Mouse (Mus musculus): Measurements from ENCODE around the gene Fbxw21. TPM values are rescaled to one million over a fixed set of nuclear protein-coding genes. Genes with fewer than 3 reads are reported as not detected.

Gene Fbxw21
- polyA plus RNA-seq, 1 experiment: not detected

DNA sequence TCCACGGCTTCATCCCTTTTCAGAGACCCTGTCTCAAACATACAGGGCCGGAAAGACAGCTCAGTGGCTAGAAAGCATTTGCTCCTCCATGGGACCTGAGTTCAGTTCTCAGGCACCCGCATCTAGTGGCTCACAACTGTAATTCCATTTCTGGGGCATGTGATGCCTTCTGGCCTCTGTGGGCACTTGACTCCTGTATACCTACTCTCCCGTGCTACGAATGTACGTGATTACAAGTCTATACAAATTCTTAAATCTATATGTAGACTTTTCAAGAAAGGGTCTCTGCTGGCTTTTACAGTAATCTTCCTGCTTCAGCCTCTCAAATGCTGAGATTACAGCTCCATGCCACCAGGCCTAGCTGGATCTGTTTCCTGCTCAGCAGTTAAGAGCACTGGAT lies 40.9 kb downstream of the Fbxw21 start:
- H3K4me2 ChIP-seq (ENCODE audit: low read depth): no peak overlapping the region

DNA sequence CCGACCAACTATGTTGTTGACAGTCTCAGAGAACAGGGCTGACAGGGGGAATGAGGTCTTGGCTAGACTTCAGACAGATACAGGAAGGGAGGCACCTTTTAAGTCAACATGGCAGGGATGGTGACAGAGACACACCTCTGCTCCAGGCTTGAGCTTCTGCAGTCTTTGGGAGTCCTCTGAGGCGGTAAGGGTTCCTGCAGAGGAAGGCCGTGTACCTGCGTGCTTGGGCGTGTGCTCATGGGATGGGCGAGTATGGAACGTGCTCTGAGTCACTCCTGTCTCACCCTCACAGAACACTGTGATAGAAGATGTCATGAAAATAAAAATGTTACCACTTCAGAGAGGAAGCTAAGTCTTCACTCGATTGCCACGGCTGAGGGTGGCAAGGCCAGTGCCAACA lies 42.3 kb downstream of the Fbxw21 start:
- no peak for TF ChIP-seq USF1 (IDR thresholded peaks at IDR 0.05; ENCODE audit: low read depth)
- TF ChIP-seq POLR2A (IDR thresholded peaks at IDR 0.05; ENCODE audit: insufficient read length, low read depth): no peak
- TF ChIP-seq TCF3 (IDR thresholded peaks at IDR 0.05; ENCODE audit: insufficient read length, low read depth): no peak
- no peak for TF ChIP-seq SRF (IDR thresholded peaks at IDR 0.05; ENCODE audit: control insufficient read depth, insufficient read length, low read depth)
- TF ChIP-seq POLR2AphosphoS2 (IDR thresholded peaks at IDR 0.05; ENCODE audit: insufficient read length, low read depth): no peak
- no peak for TF ChIP-seq MYOG (IDR thresholded peaks at IDR 0.05; ENCODE audit: control insufficient read depth in 1 of 3, insufficient read depth in 1 of 3, insufficient read length in 2 of 3, low read depth in 2 of 3)
- no peak for TF ChIP-seq MAX (IDR thresholded peaks at IDR 0.05; ENCODE audit: low read depth)
- TF ChIP-seq REST (IDR thresholded peaks at IDR 0.05; ENCODE audit: insufficient read depth, insufficient read length): no peak
- H3K4me2 ChIP-seq (ENCODE audit: low read depth): no peak overlapping the region
- peaks cover 2% of the 10 kb centered on the region for H3K36me3 ChIP-seq (ENCODE audit: control insufficient read depth, insufficient read depth)
- H3ac ChIP-seq (ENCODE audit: control insufficient read depth, insufficient read length): no peak overlapping the region
- H3K79me2 ChIP-seq (ENCODE audit: control insufficient read depth, insufficient read depth): no peaks in the 10 kb centered on the region
- H3K27me3 ChIP-seq (ENCODE audit: control insufficient read depth, insufficient read depth, insufficient read length): no peaks in the 10 kb centered on the region
- no peak overlapping the region for H3K4me3 ChIP-seq

More for the DNA sequence above, 40.9 kb downstream of the Fbxw21 start:
- Histone ChIP-seq H3ac (ENCODE audit: control insufficient read depth, insufficient read length) (no peak overlapping the region), H3K4me3 (no peak overlapping the region), H3K36me3 (ENCODE audit: control insufficient read depth, insufficient read depth) (no peaks in the 10 kb centered on the region), H3K27me3 (ENCODE audit: control insufficient read depth, insufficient read depth, insufficient read length) (no peaks in the 10 kb centered on the region), H3K79me2 (ENCODE audit: control insufficient read depth, insufficient read depth) (no peaks in the 10 kb centered on the region)
- TF ChIP-seq POLR2AphosphoS2 (IDR thresholded peaks at IDR 0.05; ENCODE audit: insufficient read length, low read depth) (no peak), POLR2A (IDR thresholded peaks at IDR 0.05; ENCODE audit: insufficient read length, low read depth) (no peak), SRF (IDR thresholded peaks at IDR 0.05; ENCODE audit: control insufficient read depth, insufficient read length, low read depth) (no peak), E2F4 (IDR thresholded peaks at IDR 0.05; ENCODE audit: insufficient read depth) (no peak), TCF12 (IDR thresholded peaks at IDR 0.05; ENCODE audit: insufficient read depth, poor library complexity, severe bottlenecking) (no peak), CEBPB (IDR thresholded peaks at IDR 0.05; ENCODE audit: insufficient read depth, poor library complexity, severe bottlenecking) (no peak), MYOG (IDR thresholded peaks at IDR 0.05; ENCODE audit: control insufficient read depth in 1 of 3, insufficient read depth in 1 of 3, insufficient read length in 2 of 3, low read depth in 2 of 3) (no peak), REST (IDR thresholded peaks at IDR 0.05; ENCODE audit: insufficient read depth, insufficient read length) (no peak), USF1 (IDR thresholded peaks at IDR 0.05; ENCODE audit: low read depth) (no peak), MYOD1 (IDR thresholded peaks at IDR 0.05; ENCODE audit: control insufficient read depth in 1 of 3, insufficient read length in 2 of 3, low read depth in 2 of 3) (no peak), TCF3 (IDR thresholded peaks at IDR 0.05; ENCODE audit: insufficient read length, low read depth) (no peak), MAX (IDR thresholded peaks at IDR 0.05; ENCODE audit: low read depth) (no peak)

DNA sequence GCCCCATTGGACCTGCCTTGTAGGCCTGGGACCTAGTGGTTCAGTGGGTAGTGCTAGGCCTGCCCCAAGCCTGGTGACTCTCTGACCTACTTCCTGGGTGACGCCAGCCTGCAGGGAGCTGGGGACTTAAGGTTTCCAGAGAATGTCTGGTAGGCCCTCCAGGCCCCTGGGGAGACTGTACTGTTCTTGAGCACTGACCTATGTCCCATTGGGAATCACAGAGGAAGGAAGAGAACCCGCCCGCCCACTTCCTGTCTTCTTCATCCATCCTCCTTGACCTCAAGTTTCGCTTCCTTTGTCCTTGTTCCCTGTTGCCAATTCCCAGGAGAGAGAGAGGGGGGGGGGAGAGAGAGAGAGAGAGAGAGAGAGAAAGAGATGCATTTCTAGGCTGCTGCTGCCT lies 43.7 kb downstream of the Fbxw21 start:
- peaks cover 5% of the 10 kb centered on the region for H3K36me3 ChIP-seq (ENCODE audit: control insufficient read depth, insufficient read depth)
- no peak overlapping the region for H3ac ChIP-seq (ENCODE audit: control insufficient read depth, insufficient read length)
- TF ChIP-seq TCF3 (IDR thresholded peaks at IDR 0.05; ENCODE audit: insufficient read length, low read depth) (no peak), SRF (IDR thresholded peaks at IDR 0.05; ENCODE audit: control insufficient read depth, insufficient read length, low read depth) (no peak), MAX (IDR thresholded peaks at IDR 0.05; ENCODE audit: low read depth) (no peak), REST (IDR thresholded peaks at IDR 0.05; ENCODE audit: insufficient read depth, insufficient read length) (no peak), E2F4 (IDR thresholded peaks at IDR 0.05; ENCODE audit: insufficient read depth) (no peak)
- H3K27me3 ChIP-seq (ENCODE audit: control insufficient read depth, insufficient read depth, insufficient read length): no peaks in the 10 kb centered on the region
- no peak overlapping the region for H3K4me2 ChIP-seq (ENCODE audit: low read depth)
- H3K4me3 ChIP-seq: no peak overlapping the region
- H3K79me2 ChIP-seq (ENCODE audit: control insufficient read depth, insufficient read depth): no peaks in the 10 kb centered on the region

DNA sequence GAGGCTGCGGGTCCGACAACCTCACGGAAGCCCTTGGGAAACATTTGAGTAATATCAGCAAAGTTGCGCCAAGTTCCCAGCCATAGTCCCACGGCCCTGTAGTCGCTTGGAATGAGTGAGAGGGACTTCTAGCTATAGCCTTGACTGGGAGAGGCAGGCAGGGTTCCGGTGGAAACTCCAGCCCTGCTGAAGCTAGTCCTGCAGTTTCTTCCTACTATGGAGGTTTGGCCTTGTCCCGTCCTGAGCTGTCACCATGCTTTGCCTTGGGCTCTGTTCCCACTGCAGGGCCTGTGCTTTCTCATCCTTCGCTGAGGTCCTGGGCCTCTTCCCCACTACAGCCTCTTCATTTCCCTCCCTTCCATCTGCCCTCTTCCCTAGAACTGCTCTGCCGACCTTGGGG lies 45.6 kb downstream of the Fbxw21 start:
- H3K4me3 ChIP-seq: no peak overlapping the region
- no peak overlapping the region for H3ac ChIP-seq (ENCODE audit: control insufficient read depth, insufficient read length)
- TF ChIP-seq REST (IDR thresholded peaks at IDR 0.05; ENCODE audit: insufficient read depth, insufficient read length) (no peak), MAX (IDR thresholded peaks at IDR 0.05; ENCODE audit: low read depth) (no peak), TCF3 (IDR thresholded peaks at IDR 0.05; ENCODE audit: insufficient read length, low read depth) (no peak), SRF (IDR thresholded peaks at IDR 0.05; ENCODE audit: control insufficient read depth, insufficient read length, low read depth) (no peak), MYOG (IDR thresholded peaks at IDR 0.05; ENCODE audit: control insufficient read depth in 1 of 3, insufficient read depth in 1 of 3, insufficient read length in 2 of 3, low read depth in 2 of 3) (no peak), CEBPB (IDR thresholded peaks at IDR 0.05; ENCODE audit: insufficient read depth, poor library complexity, severe bottlenecking) (no peak), USF1 (IDR thresholded peaks at IDR 0.05; ENCODE audit: low read depth) (no peak), POLR2AphosphoS2 (IDR thresholded peaks at IDR 0.05; ENCODE audit: insufficient read length, low read depth) (no peak), E2F4 (IDR thresholded peaks at IDR 0.05; ENCODE audit: insufficient read depth) (no peak), POLR2A (IDR thresholded peaks at IDR 0.05; ENCODE audit: insufficient read length, low read depth) (no peak), MYOD1 (IDR thresholded peaks at IDR 0.05; ENCODE audit: control insufficient read depth in 1 of 3, insufficient read length in 2 of 3, low read depth in 2 of 3) (no peak), TCF12 (IDR thresholded peaks at IDR 0.05; ENCODE audit: insufficient read depth, poor library complexity, severe bottlenecking) (no peak)
- H3K36me3 ChIP-seq (ENCODE audit: control insufficient read depth, insufficient read depth): peaks cover 5% of the 10 kb centered on the region
- no peaks in the 10 kb centered on the region for H3K79me2 ChIP-seq (ENCODE audit: control insufficient read depth, insufficient read depth)
- no peaks in the 10 kb centered on the region for H3K27me3 ChIP-seq (ENCODE audit: control insufficient read depth, insufficient read depth, insufficient read length)
- H3K4me2 ChIP-seq (ENCODE audit: low read depth): no peak overlapping the region

DNA sequence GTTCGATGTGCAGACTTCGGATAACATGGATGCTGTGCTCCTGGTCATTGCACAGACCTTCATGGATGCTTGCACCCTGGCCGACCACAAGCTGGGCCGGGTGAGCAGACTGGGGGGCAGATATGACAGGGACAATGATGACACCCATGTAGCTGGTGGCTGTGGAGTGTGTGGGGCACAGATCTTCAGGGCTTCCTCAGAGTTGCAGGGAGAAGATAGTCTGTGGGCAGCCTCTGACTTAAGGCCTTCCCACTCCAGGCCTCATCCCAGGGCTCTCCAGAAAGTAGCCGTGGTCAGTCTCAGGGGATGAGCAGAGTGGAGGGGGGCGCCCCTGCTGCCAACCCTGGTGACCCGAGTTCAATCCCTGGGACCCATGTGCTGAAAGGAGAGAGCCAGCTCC lies 47.0 kb downstream of the Fbxw21 start:
- no peak for TF ChIP-seq USF1 (IDR thresholded peaks at IDR 0.05; ENCODE audit: low read depth)
- TF ChIP-seq SRF (IDR thresholded peaks at IDR 0.05; ENCODE audit: control insufficient read depth, insufficient read length, low read depth): no peak
- no peak for TF ChIP-seq E2F4 (IDR thresholded peaks at IDR 0.05; ENCODE audit: insufficient read depth)
- TF ChIP-seq POLR2AphosphoS2 (IDR thresholded peaks at IDR 0.05; ENCODE audit: insufficient read length, low read depth): no peak
- TF ChIP-seq MYOG (IDR thresholded peaks at IDR 0.05; ENCODE audit: control insufficient read depth in 1 of 3, insufficient read depth in 1 of 3, insufficient read length in 2 of 3, low read depth in 2 of 3): no peak
- no peak for TF ChIP-seq REST (IDR thresholded peaks at IDR 0.05; ENCODE audit: insufficient read depth, insufficient read length)
- no peak for TF ChIP-seq POLR2A (IDR thresholded peaks at IDR 0.05; ENCODE audit: insufficient read length, low read depth)
- no peak for TF ChIP-seq MAX (IDR thresholded peaks at IDR 0.05; ENCODE audit: low read depth)
- TF ChIP-seq TCF12 (IDR thresholded peaks at IDR 0.05; ENCODE audit: insufficient read depth, poor library complexity, severe bottlenecking): no peak
- no peak for TF ChIP-seq MYOD1 (IDR thresholded peaks at IDR 0.05; ENCODE audit: control insufficient read depth in 1 of 3, insufficient read length in 2 of 3, low read depth in 2 of 3)
- TF ChIP-seq TCF3 (IDR thresholded peaks at IDR 0.05; ENCODE audit: insufficient read length, low read depth): no peak
- TF ChIP-seq CEBPB (IDR thresholded peaks at IDR 0.05; ENCODE audit: insufficient read depth, poor library complexity, severe bottlenecking): no peak
- Histone ChIP-seq H3K4me3 (no peak overlapping the region), H3K36me3 (ENCODE audit: control insufficient read depth, insufficient read depth) (peaks cover 5% of the 10 kb centered on the region), H3ac (ENCODE audit: control insufficient read depth, insufficient read length) (no peak overlapping the region), H3K4me2 (ENCODE audit: low read depth) (no peak overlapping the region), H3K79me2 (ENCODE audit: control insufficient read depth, insufficient read depth) (no peaks in the 10 kb centered on the region), H3K27me3 (ENCODE audit: control insufficient read depth, insufficient read depth, insufficient read length) (no peaks in the 10 kb centered on the region)

Data from myocyte (in vitro differentiated cells).